In the genomic region with DNA sequence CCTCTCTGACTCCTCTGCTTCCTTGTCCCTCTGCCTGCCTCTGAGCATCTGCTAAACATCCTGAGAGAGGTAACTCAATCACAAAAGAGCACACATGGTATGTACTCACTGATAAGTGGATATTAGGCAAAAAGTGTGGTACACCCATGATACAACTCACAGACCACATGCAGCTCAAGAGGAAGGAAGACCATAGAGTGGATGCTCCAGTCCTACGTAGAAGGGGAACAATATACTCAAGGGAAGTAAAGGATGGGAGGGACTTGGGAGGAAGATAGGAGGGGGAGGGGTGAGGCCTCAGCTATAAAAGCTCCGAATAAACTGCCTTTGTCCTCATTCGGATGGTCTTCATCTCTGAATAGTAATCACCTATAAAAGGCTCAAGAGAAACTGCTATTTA, we compare ENCODE assay signal across 21 mouse cellular contexts.
"Had no signal": no experiment of that assay in that cellular context is flagged by ENCODE, and none has a peak within 500 bp of the region (broad histone marks: within the 10 kb centered on the region; RNA-seq: fewer than 3 reads in every experiment).

No protein-coding gene starts in this region.

- ATAC-seq: liver, postnatal 0 days; lung, postnatal 0 days had no signal

- H3K27ac ChIP-seq: liver, embryonic 13.5 days; liver, embryonic 15.5 days; lung, embryonic 15.5 days; macrophage; midbrain, embryonic 10.5 days; midbrain, embryonic 12.5 days; midbrain, embryonic 15.5 days; neural tube, embryonic 13.5 days had no signal

- H3K4me2 ChIP-seq: liver, embryonic 13.5 days; liver, embryonic 15.5 days; lung, embryonic 15.5 days; midbrain, embryonic 12.5 days; midbrain, embryonic 15.5 days; neural tube, embryonic 13.5 days had no signal

- H3K9me3 ChIP-seq: liver, embryonic 13.5 days; liver, embryonic 15.5 days; lung, embryonic 15.5 days; midbrain, embryonic 10.5 days; midbrain, embryonic 12.5 days; midbrain, embryonic 15.5 days; neural tube, embryonic 13.5 days had no signal

- H3K27me3 ChIP-seq: liver, embryonic 13.5 days; liver, embryonic 15.5 days; lung, embryonic 15.5 days; midbrain, embryonic 12.5 days; midbrain, embryonic 15.5 days; neural tube, embryonic 13.5 days had no signal

- H3K36me3 ChIP-seq: liver, embryonic 13.5 days; liver, embryonic 15.5 days; lung, embryonic 15.5 days; midbrain, embryonic 10.5 days; midbrain, embryonic 12.5 days; midbrain, embryonic 15.5 days; neural tube, embryonic 13.5 days had no signal

- H3K4me3 ChIP-seq: liver, embryonic 13.5 days; liver, embryonic 15.5 days; lung, embryonic 15.5 days; midbrain, embryonic 10.5 days; midbrain, embryonic 12.5 days; midbrain, embryonic 15.5 days; neural tube, embryonic 13.5 days had no signal

- H3K9ac ChIP-seq: liver, embryonic 13.5 days; liver, embryonic 15.5 days; liver, postnatal 0 days; lung, embryonic 15.5 days; midbrain, embryonic 12.5 days; midbrain, embryonic 15.5 days; neural tube, embryonic 13.5 days had no signal

- H3K4me1 ChIP-seq: liver, embryonic 13.5 days; liver, embryonic 15.5 days; lung, embryonic 15.5 days; midbrain, embryonic 10.5 days; midbrain, embryonic 12.5 days; midbrain, embryonic 15.5 days; neural tube, embryonic 13.5 days had no signal

- DNase-seq: liver, embryonic 13.5 days; liver, postnatal 0 days; lung, adult 2 months; lung, postnatal 14 days; lung, postnatal 36 days; retina, postnatal 1 day; right cerebral cortex, adult 18-20 months; right cerebral cortex, postnatal 25 days; right cerebral cortex, postnatal 4 days; spleen, adult 18-20 months; thymus, adult 18-20 months; thymus, postnatal 14 days; thymus, postnatal 36 days had no signal
